Mouse (Mus musculus): ENCODE measurements around the gene Cyp2s1.

GRCm38 (mm10) chr7:25827199-25827598 lies 10.5 kb upstream of the Cyp2s1 start:
- TF ChIP-seq ELF1 (IDR thresholded peaks at IDR 0.05; ENCODE audit: low read depth, low read length) (peak; percentile 40; the same call in 1 of the 2 replicates), GATA1 (IDR thresholded peaks at IDR 0.05; ENCODE audit: low read depth, low read length) (no peak), USF1 (IDR thresholded peaks at IDR 0.05; ENCODE audit: low read depth, low read length) (peak; percentile 91), CTCF (IDR thresholded peaks at IDR 0.05 in 2 of 3, conservative IDR thresholded peaks at IDR 0.05 in 1 of 3; ENCODE audit: control insufficient read depth in 1 of 3, insufficient read depth in 1 of 3, low read depth in 2 of 3, low read length in 3 of 3, poor library complexity in 1 of 3, severe bottlenecking in 1 of 3) (no peak), HCFC1 (IDR thresholded peaks at IDR 0.05; ENCODE audit: low read depth, low read length) (no peak), MAFK (IDR thresholded peaks at IDR 0.05; ENCODE audit: borderline replicate concordance, low read depth, low read length) (no peak), POLR2A (IDR thresholded peaks at IDR 0.05; ENCODE audit: control insufficient read depth in 1 of 2, insufficient read depth in 1 of 2, low read depth in 1 of 2, low read length in 2 of 2, poor library complexity in 1 of 2) (no peak), RCOR1 (IDR thresholded peaks at IDR 0.05; ENCODE audit: low read depth, low read length) (no peak), SIN3A (IDR thresholded peaks at IDR 0.05; ENCODE audit: low read length) (0 out of 2 replicates have a peak, but pooled peaks have one; percentile 18), ZC3H11A (IDR thresholded peaks at IDR 0.05; ENCODE audit: low read depth, low read length) (no peak), ZNF384 (IDR thresholded peaks at IDR 0.05; ENCODE audit: low read depth, low read length) (no peak)
